Mouse (Mus musculus): Measurements from ENCODE around the gene Skor1.

The Skor1 gene

DNA sequence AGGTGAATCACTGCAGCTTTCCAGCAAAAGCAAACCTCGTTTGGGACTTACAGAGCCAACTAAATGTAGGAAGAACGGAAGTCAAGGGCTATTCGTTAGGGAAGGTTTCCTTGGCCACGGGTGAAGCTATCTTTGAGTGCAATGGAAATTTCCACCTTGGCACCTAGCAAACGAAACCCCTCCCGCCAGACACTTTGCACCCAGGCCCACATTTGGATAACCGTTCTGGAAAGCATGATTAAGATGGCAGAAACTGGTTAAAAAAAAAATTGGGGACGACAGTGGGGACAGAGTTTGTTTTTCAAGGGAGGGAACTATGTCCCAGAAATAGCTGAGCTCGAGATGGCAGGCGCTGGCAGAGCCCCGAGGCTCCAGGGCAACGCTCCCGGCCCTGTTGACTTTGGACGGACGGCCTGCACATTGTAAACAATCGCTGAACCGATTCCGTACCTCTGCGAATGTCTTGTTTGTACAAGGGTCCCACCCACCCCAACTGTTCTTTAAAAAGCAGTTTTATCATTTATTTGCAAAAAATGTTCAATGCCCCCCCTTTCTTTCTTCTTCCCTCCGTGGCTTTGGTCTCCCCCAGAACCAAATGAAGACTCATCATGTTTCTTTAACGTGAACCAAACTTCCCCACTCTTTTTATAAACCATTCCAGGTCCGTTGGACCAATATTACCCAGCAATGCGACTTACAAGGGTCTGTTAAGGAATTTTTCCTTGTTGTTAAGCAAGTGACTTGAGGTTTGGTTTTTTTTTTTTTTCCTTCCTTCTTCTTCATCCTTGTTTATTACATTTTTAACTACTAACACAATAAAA is 57.5 kb downstream of the Skor1 start:
- DNase-seq (ENCODE audit: low spot score in 2 of 2): peak; percentile 28 to 55

DNA sequence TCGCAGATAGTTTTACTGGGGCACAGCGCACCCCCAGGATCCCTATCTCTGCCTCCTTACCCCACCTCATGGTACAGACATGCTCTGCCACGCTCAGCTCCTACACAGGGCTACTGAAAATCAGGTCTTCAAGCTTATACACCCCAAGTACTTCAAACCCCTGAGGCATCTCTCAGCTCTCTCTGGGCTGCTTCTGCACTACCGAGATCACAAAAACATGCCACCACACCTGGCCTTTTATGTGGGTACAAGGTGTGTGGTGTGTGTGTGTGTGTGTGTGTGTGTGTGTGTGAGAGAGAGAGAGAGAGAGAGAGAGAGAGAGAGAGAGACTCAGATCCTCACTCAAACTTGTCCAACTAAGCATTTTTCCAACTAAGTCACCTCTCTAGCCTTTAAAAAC is 59.6 kb downstream of the Skor1 start:
- DNase-seq (ENCODE audit: low spot score in 2 of 2): no peak

Measured in urinary bladder, postnatal 36 days (tissue).